Mouse (Mus musculus): ENCODE data around the gene Slc35d3. TPM values are rescaled to one million over a fixed set of nuclear protein-coding genes. Genes with fewer than 3 reads are reported as not detected.

Slc35d3 gene
- polyA plus RNA-seq, 1 experiment = not detected

GRCm38 (mm10) chr10:19879161-19879560 is 27.9 kb upstream of the Slc35d3 start:
- 89% methylated on average over 6 of the region's 6 CpGs for WGBS
- H3K4me3 ChIP-seq (ENCODE audit: insufficient read depth, low read depth, low read length) = no peak overlapping the region
- no peak for TF ChIP-seq CTCF (IDR thresholded peaks at IDR 0.05; ENCODE audit: insufficient read depth, low read depth, low read length)
- no peak for TF ChIP-seq POLR2A (IDR thresholded peaks at IDR 0.05; ENCODE audit: insufficient read depth, low read depth, low read length)
- no peak overlapping the region for H3K27ac ChIP-seq (ENCODE audit: insufficient read depth, low read depth, low read length)
- H3K4me1 ChIP-seq (ENCODE audit: control insufficient read depth, insufficient read depth, low read length) = no peaks in the 10 kb centered on the region

GRCm38 (mm10) chr10:19877679-19878078 is 26.4 kb upstream of the Slc35d3 start:
- 91% methylated on average over 9 of the region's 9 CpGs for WGBS
- no peaks in the 10 kb centered on the region for H3K4me1 ChIP-seq (ENCODE audit: control insufficient read depth, insufficient read depth, low read length)
- TF ChIP-seq POLR2A (IDR thresholded peaks at IDR 0.05; ENCODE audit: insufficient read depth, low read depth, low read length) (no peak), CTCF (IDR thresholded peaks at IDR 0.05; ENCODE audit: insufficient read depth, low read depth, low read length) (no peak)
- H3K4me3 ChIP-seq (ENCODE audit: insufficient read depth, low read depth, low read length) = no peak overlapping the region
- H3K27ac ChIP-seq (ENCODE audit: insufficient read depth, low read depth, low read length) = no peak overlapping the region

GRCm38 (mm10) chr10:19877257-19877656 is 26.0 kb upstream of the Slc35d3 start:
- WGBS = 94% methylated on average over 8 of the region's 8 CpGs
- Histone ChIP-seq H3K4me1 (ENCODE audit: control insufficient read depth, insufficient read depth, low read length) (no peaks in the 10 kb centered on the region), H3K4me3 (ENCODE audit: insufficient read depth, low read depth, low read length) (no peak overlapping the region), H3K27ac (ENCODE audit: insufficient read depth, low read depth, low read length) (no peak overlapping the region)
- TF ChIP-seq CTCF (IDR thresholded peaks at IDR 0.05; ENCODE audit: insufficient read depth, low read depth, low read length) (no peak), POLR2A (IDR thresholded peaks at IDR 0.05; ENCODE audit: insufficient read depth, low read depth, low read length) (no peak)

DNA sequence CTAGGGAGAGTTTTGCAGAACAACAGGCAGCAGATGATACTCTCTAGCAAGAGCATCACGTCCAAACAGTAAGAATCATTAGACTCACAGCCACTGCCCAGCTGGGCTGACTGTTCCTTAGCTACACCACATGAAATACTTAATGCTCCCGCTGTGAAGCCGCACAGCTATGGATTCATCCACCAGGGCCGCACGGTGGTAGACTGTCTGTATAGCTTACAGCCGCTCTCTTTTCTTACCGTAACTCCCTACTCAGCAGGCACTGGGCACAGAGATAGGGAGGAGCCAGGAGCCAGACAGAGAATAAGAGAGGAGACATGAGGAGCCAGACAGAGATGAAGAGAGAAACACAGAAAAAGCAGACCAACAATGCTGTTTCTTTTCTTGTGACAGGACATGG is 25.4 kb upstream of the Slc35d3 start:
- Histone ChIP-seq H3K4me3 (ENCODE audit: insufficient read depth, low read depth, low read length) (no peak overlapping the region), H3K4me1 (ENCODE audit: control insufficient read depth, insufficient read depth, low read length) (no peaks in the 10 kb centered on the region), H3K27ac (ENCODE audit: insufficient read depth, low read depth, low read length) (no peak overlapping the region)
- 57% methylated on average over 7 of the region's 7 CpGs for WGBS
- no peak for TF ChIP-seq CTCF (IDR thresholded peaks at IDR 0.05; ENCODE audit: insufficient read depth, low read depth, low read length)
- no peak for TF ChIP-seq POLR2A (IDR thresholded peaks at IDR 0.05; ENCODE audit: insufficient read depth, low read depth, low read length)

- 92% methylated on average over 5 of the region's 5 CpGs for WGBS
- Histone ChIP-seq H3K4me3 (ENCODE audit: insufficient read depth, low read depth, low read length) (no peak overlapping the region), H3K27ac (ENCODE audit: insufficient read depth, low read depth, low read length) (no peak overlapping the region), H3K4me1 (ENCODE audit: control insufficient read depth, insufficient read depth, low read length) (no peaks in the 10 kb centered on the region)
- TF ChIP-seq POLR2A (IDR thresholded peaks at IDR 0.05; ENCODE audit: insufficient read depth, low read depth, low read length) = no peak
- TF ChIP-seq CTCF (IDR thresholded peaks at IDR 0.05; ENCODE audit: insufficient read depth, low read depth, low read length) = no peak
Observed at GRCm38 (mm10) chr10:19875346-19875745, 24.1 kb upstream of the Slc35d3 start.

DNA sequence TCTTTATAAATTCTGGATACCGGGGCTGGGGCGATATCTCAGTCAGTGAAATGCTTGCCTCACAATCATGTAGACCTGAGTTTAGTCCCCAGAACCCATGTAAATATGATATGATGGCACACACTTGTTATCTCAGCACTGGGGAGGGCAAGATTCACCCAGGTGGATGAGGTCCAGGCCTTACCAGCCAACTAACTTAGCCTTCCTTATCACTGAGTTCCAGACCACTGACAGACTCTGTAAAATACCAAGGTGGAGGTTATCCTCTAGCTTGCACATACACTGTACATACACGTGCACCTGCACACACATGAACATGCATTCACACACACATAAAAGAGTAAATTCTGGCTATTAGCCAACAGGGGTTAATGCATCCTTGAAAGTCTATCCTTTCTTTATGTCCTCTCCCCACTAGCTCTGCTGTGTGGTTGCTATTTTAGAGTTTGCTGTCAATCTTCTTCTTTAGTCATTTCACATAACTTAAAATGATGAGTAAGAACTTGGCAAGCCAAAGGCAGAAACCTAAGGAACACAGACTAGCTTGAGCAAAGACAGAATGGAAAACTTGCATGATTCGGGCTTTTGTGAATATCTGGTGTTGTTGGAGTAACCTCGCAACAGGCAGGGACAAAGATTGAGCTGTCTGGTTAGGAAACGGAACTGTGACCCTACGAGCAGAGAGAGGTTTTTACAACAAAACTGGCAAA is 4.5 kb upstream of the Slc35d3 start:
- Histone ChIP-seq H3K4me1 (ENCODE audit: control insufficient read depth, insufficient read depth, low read length) (peaks cover 12% of the 10 kb centered on the region), H3K4me3 (ENCODE audit: insufficient read depth, low read depth, low read length) (no peak overlapping the region), H3K27ac (ENCODE audit: insufficient read depth, low read depth, low read length) (no peak overlapping the region)
- TF ChIP-seq POLR2A (IDR thresholded peaks at IDR 0.05; ENCODE audit: insufficient read depth, low read depth, low read length) = no peak
- TF ChIP-seq CTCF (IDR thresholded peaks at IDR 0.05; ENCODE audit: insufficient read depth, low read depth, low read length) = no peak
- WGBS = 83% methylated on average over 7 of the region's 7 CpGs

- Histone ChIP-seq H3K4me1 (ENCODE audit: control insufficient read depth, insufficient read depth, low read length) (peaks cover 30% of the 10 kb centered on the region), H3K4me3 (ENCODE audit: insufficient read depth, low read depth, low read length) (no peak overlapping the region), H3K27ac (ENCODE audit: insufficient read depth, low read depth, low read length) (no peak overlapping the region)
- TF ChIP-seq CTCF (IDR thresholded peaks at IDR 0.05; ENCODE audit: insufficient read depth, low read depth, low read length) (no peak), POLR2A (IDR thresholded peaks at IDR 0.05; ENCODE audit: insufficient read depth, low read depth, low read length) (no peak)
- WGBS = 72% methylated on average over 2 of the region's 2 CpGs
Observed at GRCm38 (mm10) chr10:19853609-19854008, 2.4 kb upstream of the Slc35d3 start.

GRCm38 (mm10) chr10:19852776-19853175 is 1.5 kb upstream of the Slc35d3 start:
- no peak for TF ChIP-seq CTCF (IDR thresholded peaks at IDR 0.05; ENCODE audit: insufficient read depth, low read depth, low read length)
- TF ChIP-seq POLR2A (IDR thresholded peaks at IDR 0.05; ENCODE audit: insufficient read depth, low read depth, low read length) = no peak
- 40% methylated on average over 6 of the region's 6 CpGs for whole genome bisulfite sequencing
- peaks cover 30% of the 10 kb centered on the region for H3K4me1 ChIP-seq (ENCODE audit: control insufficient read depth, insufficient read depth, low read length)
- H3K27ac ChIP-seq (ENCODE audit: insufficient read depth, low read depth, low read length) = no peak overlapping the region
- no peak overlapping the region for H3K4me3 ChIP-seq (ENCODE audit: insufficient read depth, low read depth, low read length)

DNA sequence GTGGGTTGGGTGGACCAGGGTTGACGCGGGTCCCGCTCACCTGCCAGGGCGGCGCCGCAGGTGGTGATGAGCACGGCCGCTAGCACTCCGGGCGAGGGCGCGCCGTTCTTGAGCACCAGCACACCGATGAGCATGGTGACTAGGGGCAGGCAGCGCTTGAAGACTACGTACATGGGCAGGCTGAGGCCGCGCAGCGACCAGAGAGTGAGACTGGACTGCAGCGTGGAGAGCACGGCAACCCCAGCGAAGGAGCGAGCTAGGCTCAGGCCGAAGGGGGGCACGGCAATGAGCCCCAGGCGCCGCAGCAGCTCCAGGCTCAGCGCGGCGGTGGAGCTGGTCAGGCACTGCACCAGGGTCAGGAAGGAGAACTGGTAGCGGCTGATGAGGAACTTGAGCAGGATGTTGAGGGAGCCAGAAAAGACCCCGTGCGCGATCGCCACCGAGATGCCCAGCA is 688 bp downstream of the Slc35d3 start:
- H3K4me3 ChIP-seq (ENCODE audit: insufficient read depth, low read depth, low read length) = peak overlapping the region; percentile 57
- under 1% methylated on average over 36 of the region's 36 CpGs for WGBS
- H3K27ac ChIP-seq (ENCODE audit: insufficient read depth, low read depth, low read length) = peak overlapping the region; percentile 27; the same call in 1 of the 2 replicates
- no peak for TF ChIP-seq CTCF (IDR thresholded peaks at IDR 0.05; ENCODE audit: insufficient read depth, low read depth, low read length)
- peak; percentile 28; the same call in 1 of the 2 replicates for TF ChIP-seq POLR2A (IDR thresholded peaks at IDR 0.05; ENCODE audit: insufficient read depth, low read depth, low read length)
- H3K4me1 ChIP-seq (ENCODE audit: control insufficient read depth, insufficient read depth, low read length) = peaks cover 30% of the 10 kb centered on the region
